Mouse (Mus musculus) limb, embryonic 11.5 days (tissue): ENCODE data around the gene Taf15. TPM values are rescaled to one million over a fixed set of nuclear protein-coding genes. Genes with fewer than 3 reads are reported as not detected.
"Not testable (repeated sequence)": the region's sequence is repeated elsewhere in the genome, so short reads cannot be mapped to it uniquely, and the experiment has no call there.

ENCODE experiments used
- ATAC-seq: fragments of 200-750 bp; cut with Nextera tagmentation; 2 replicates; pipeline ENCODE4 v1.8.0; 2017; ENCODE audit warnings: low read depth; ENCODE audit not compliant: insufficient number of reproducible peaks, low FRiP score, low TSS enrichment
- DNase-seq: peaks from one replicate; pipeline ENCODE4 v3.0.0-alpha.2; 2015; ENCODE audit warnings: low spot score
- H3K27ac ChIP-seq: fragments of 300-500 bp; sonication (generic); replicated peaks from 2 replicates; pipeline ENCODE4 v1.5.1; 2014; ENCODE audit warnings: low read depth, mild to moderate bottlenecking, low read length
- H3K27me3 ChIP-seq: fragments of 300-500 bp; sonication (generic); 2 replicates; pipeline ENCODE4 v1.6.1; 2014; ENCODE audit warnings: mild to moderate bottlenecking, low read length, mixed read lengths; ENCODE audit not compliant: control insufficient read depth, insufficient read depth
- H3K36me3 ChIP-seq: fragments of 300-500 bp; sonication (generic); 2 replicates; pipeline ENCODE4 v1.6.1; 2014; ENCODE audit warnings: mild to moderate bottlenecking, low read length, moderate library complexity, mixed read lengths; ENCODE audit not compliant: control insufficient read depth, insufficient read depth
- H3K4me1 ChIP-seq: fragments of 300-500 bp; sonication (generic); 2 replicates; pipeline ENCODE4 v1.6.1; 2014; ENCODE audit warnings: low read length, mixed read lengths; ENCODE audit not compliant: control insufficient read depth, insufficient read depth
- H3K4me2 ChIP-seq: fragments of 300-500 bp; sonication (generic); 2 replicates; pipeline ENCODE4 v1.6.1; 2014; ENCODE audit warnings: low read depth, mild to moderate bottlenecking, moderate library complexity; ENCODE audit not compliant: severe bottlenecking
- H3K4me3 ChIP-seq: fragments of 300-500 bp; sonication (generic); 2 replicates; pipeline ENCODE4 v1.5.1; 2014; ENCODE audit warnings: low read depth, low read length
- H3K9ac ChIP-seq: fragments of 300-500 bp; sonication (generic); 2 replicates; pipeline ENCODE4 v1.6.1; 2014; ENCODE audit warnings: mild to moderate bottlenecking, low read length
- H3K9me3 ChIP-seq: fragments of 300-500 bp; sonication (generic); 2 replicates; pipeline ENCODE4 v1.6.1; 2016; ENCODE audit warnings: low read length; ENCODE audit not compliant: control insufficient read depth
- WGBS: fragments of 180-500 bp; shearing (Covaris S2); extraction: QIAGEN DNeasy Blood & Tissue Kit; methylation state at CpG from one replicate; pipeline ENCODE4 v1.1.7; 2014; 5-methylcytosine and 5-hydroxymethylcytosine counted together
- polyA plus RNA-seq: library from polyadenylated mRNA; unstranded; fragments of >200 nt; fragmentation: Nextera tagmentation; extraction: Ambion mirVana; gene quantifications from 2 replicates; pipeline ENCODE4 v1.2.1, GENCODE M21; 2014

The Taf15 gene
- polyA plus RNA-seq, 1 experiment from 2014 or later: 13.3 TPM

GRCm38 (mm10) chr11:83551037-83551436 lies 78.2 kb downstream of the Taf15 start:
- H3K4me3 ChIP-seq, H3K27ac ChIP-seq, H3K27me3 ChIP-seq, DNase-seq, H3K4me1 ChIP-seq, ATAC-seq, H3K9ac ChIP-seq, H3K9me3 ChIP-seq, H3K36me3 ChIP-seq, H3K4me2 ChIP-seq: not testable (repeated sequence)
- WGBS: 93% methylated on average over 7 of the region's 7 CpGs

GRCm38 (mm10) chr11:83551668-83552067 lies 78.8 kb downstream of the Taf15 start:
- Histone ChIP-seq H3K27ac (no peak overlapping the region), H3K4me2 (no peak overlapping the region), H3K27me3 (no peaks in the 10 kb centered on the region), H3K9ac (no peak overlapping the region), H3K4me1 (no peaks in the 10 kb centered on the region), H3K36me3 (no peaks in the 10 kb centered on the region), H3K9me3 (no peaks in the 10 kb centered on the region), H3K4me3 (no peak overlapping the region)
- ATAC-seq (no peak), DNase-seq (no peak)
- 83% methylated on average over 5 of the region's 5 CpGs for WGBS

Other genes with a start within 250 kb of the Taf15 start
- gene Slfn14, start 186.4 kb upstream of the Taf15 start, polyA plus RNA-seq: 0.52 and 0.53 TPM in 2 replicates
- 72.1 and 78.9 TPM in 2 replicates for gene Ap2b1, start 174.1 kb upstream of the Taf15 start, polyA plus RNA-seq
- gene Pex12, start 170.5 kb upstream of the Taf15 start, polyA plus RNA-seq: 13.2 and 15.6 TPM in 2 replicates
- gene Rasl10b, start 63.9 kb upstream of the Taf15 start, polyA plus RNA-seq: 0.88 and 1.3 TPM in 2 replicates
- gene Gas2l2, start 43.6 kb upstream of the Taf15 start, polyA plus RNA-seq: not detected in 2 replicates
- 0.55 TPM in 1 of 2 replicates, not detected in the other for gene 1700020L24Rik, start 35.4 kb upstream of the Taf15 start, polyA plus RNA-seq
- 2.9 and 3.7 TPM in 2 replicates for gene Mmp28, start 10.0 kb upstream of the Taf15 start, polyA plus RNA-seq
- gene Heatr9, start 49.1 kb downstream of the Taf15 start, polyA plus RNA-seq: not detected in 2 replicates
- gene Ccl5, start 57.4 kb downstream of the Taf15 start, polyA plus RNA-seq: not detected in 2 replicates
- 0.56 and 0.94 TPM in 2 replicates for gene Ccl9, start 105.5 kb downstream of the Taf15 start, polyA plus RNA-seq
- gene Ccl6, start 120.0 kb downstream of the Taf15 start, polyA plus RNA-seq: 0.62 and 1.1 TPM in 2 replicates
- not detected in 2 replicates for gene Rpl9-ps1, start 172.5 kb downstream of the Taf15 start, polyA plus RNA-seq
- 0.20 and 0.34 TPM in 2 replicates for gene Ccl3, start 176.3 kb downstream of the Taf15 start, polyA plus RNA-seq
- 0.48 TPM in 1 of 2 replicates, not detected in the other for gene Ccl4, start 189.5 kb downstream of the Taf15 start, polyA plus RNA-seq
- 0.67 TPM in 1 of 2 replicates, not detected in the other for gene Wfdc17, start 230.9 kb downstream of the Taf15 start, polyA plus RNA-seq
- gene Wfdc18, start 235.9 kb downstream of the Taf15 start, polyA plus RNA-seq: not detected in 2 replicates